Mouse (Mus musculus) layer of hippocampus, adult 18-20 months (tissue): ENCODE results near the gene Rps3. TPM values are rescaled to one million over a fixed set of nuclear protein-coding genes. Genes with fewer than 3 reads are reported as not detected.

Experiments
- DNase-seq, 2 experiments: peaks; one replicate each; pipeline ENCODE4 v3.0.0; 2022; ENCODE audit warnings: low spot score in 2 of 2
- total RNA-seq, 2 experiments: library from RNA; stranded (reverse); gene quantifications; 2 replicates each; pipeline ENCODE4 v1.2.3; 2021

Gene Rps3
- total RNA-seq, 2 experiments from 2014 or later, result 288 to 291 TPM

GRCm38 (mm10) chr7:99476558-99477114 is 6.9 kb downstream of the Rps3 start:
- no peak for DNase-seq

GRCm38 (mm10) chr7:99475562-99475911 is 8.0 kb downstream of the Rps3 start:
- DNase-seq, result no peak

GRCm38 (mm10) chr7:99474836-99475561 is 8.5 kb downstream of the Rps3 start:
- peak in 1 of 2 experiments; percentile 39 for DNase-seq

- DNase-seq, result no peak
These were observed 9.7 kb downstream of the Rps3 start for GRCm38 (mm10) chr7:99473638-99474407.

GRCm38 (mm10) chr7:99471578-99471977 is 12.0 kb downstream of the Rps3 start:
- no peak for DNase-seq

GRCm38 (mm10) chr7:99469680-99470405 is 13.7 kb downstream of the Rps3 start:
- no peak for DNase-seq

- peak; percentile 73 to 74 for DNase-seq
These were observed 15.0 kb downstream of the Rps3 start for GRCm38 (mm10) chr7:99468283-99469132.

GRCm38 (mm10) chr7:99467916-99468282 is 15.6 kb downstream of the Rps3 start:
- DNase-seq, result peak in 1 of 2 experiments; percentile 62

GRCm38 (mm10) chr7:99465811-99466210 is 17.7 kb downstream of the Rps3 start, which contains the start of gene Klhl35:
Gene Klhl35, plus strand, starts transcription at chr7:99466004.
- DNase-seq, result no peak

GRCm38 (mm10) chr7:99463120-99463519 is 20.4 kb downstream of the Rps3 start:
- DNase-seq, result no peak

GRCm38 (mm10) chr7:99459888-99460652 is 23.5 kb downstream of the Rps3 start:
- DNase-seq, result no peak

- DNase-seq, result peak in 1 of 2 experiments; percentile 68
These were observed 24.7 kb downstream of the Rps3 start for GRCm38 (mm10) chr7:99458849-99459248.

- no peak for DNase-seq
These were observed 29.5 kb downstream of the Rps3 start for GRCm38 (mm10) chr7:99454044-99454443.

GRCm38 (mm10) chr7:99452859-99453258 is 30.7 kb downstream of the Rps3 start:
- no peak for DNase-seq

- peak; percentile 69 to 93 for DNase-seq
These were observed 32.8 kb downstream of the Rps3 start for GRCm38 (mm10) chr7:99450703-99451102.

- peak; percentile 65 to 90 for DNase-seq
These were observed 33.8 kb downstream of the Rps3 start for GRCm38 (mm10) chr7:99449751-99450150.

GRCm38 (mm10) chr7:99449063-99449462 is 34.5 kb downstream of the Rps3 start:
- no peak for DNase-seq

- no peak for DNase-seq
These were observed 34.9 kb downstream of the Rps3 start for GRCm38 (mm10) chr7:99448619-99449018.

- DNase-seq, result no peak
These were observed 36.2 kb downstream of the Rps3 start for GRCm38 (mm10) chr7:99447323-99447722.

- DNase-seq, result no peak
These were observed 37.7 kb downstream of the Rps3 start for GRCm38 (mm10) chr7:99445833-99446232.
